Mouse (Mus musculus) brain, embryonic 14.5 days (tissue): ENCODE results near the gene Rbm46. TPM values are rescaled to one million over a fixed set of nuclear protein-coding genes. Genes with fewer than 3 reads are reported as not detected.

Experiments used
- DNase-seq: peaks from one replicate; pipeline ENCODE4 v3.0.0-alpha.2; 2011; ENCODE audit warnings: low read depth
- CTCF ChIP-seq: fragments of 200-500 bp; IDR thresholded peaks from 2 replicates; pipeline ENCODE4 v1.5.1; 2012; ENCODE audit warnings: inconsistent platforms, mild to moderate bottlenecking, moderate library complexity, borderline replicate concordance; ENCODE audit not compliant: insufficient read depth, insufficient read length; ENCODE audit errors: extremely low read depth
- POLR2A ChIP-seq: fragments of 200-500 bp; IDR thresholded peaks from 2 replicates; pipeline ENCODE4 v1.6.1; 2012; ENCODE audit warnings: mild to moderate bottlenecking, inconsistent platforms, borderline replicate concordance; ENCODE audit not compliant: poor library complexity, insufficient read depth, insufficient read length, severe bottlenecking; ENCODE audit errors: extremely low read depth
- polyA plus RNA-seq: library from polyadenylated mRNA; depleted of rRNA; stranded (reverse); fragments of >200 nt; gene quantifications from 2 replicates; pipeline ENCODE4 v1.2.3, GENCODE M21; 2012; rRNA removed

The Rbm46 gene
- polyA plus RNA-seq, 1 experiment: 0.63 TPM

GRCm38 (mm10) chr3:82810334-82811120, 65.8 kb downstream of the Rbm46 start:
- no peak for DNase-seq
- TF ChIP-seq CTCF (no peak), POLR2A (no peak)

GRCm38 (mm10) chr3:82809769-82810168, 66.5 kb downstream of the Rbm46 start:
- no peak for DNase-seq
- no peak for TF ChIP-seq CTCF
- TF ChIP-seq POLR2A: no peak

GRCm38 (mm10) chr3:82808323-82808911, 67.9 kb downstream of the Rbm46 start:
- DNase-seq: no peak
- no peak for TF ChIP-seq CTCF

- TF ChIP-seq POLR2A: no peak
- no peak for TF ChIP-seq CTCF
- no peak for DNase-seq
These were observed 71.0 kb downstream of the Rbm46 start for GRCm38 (mm10) chr3:82805291-82805690.

DNA sequence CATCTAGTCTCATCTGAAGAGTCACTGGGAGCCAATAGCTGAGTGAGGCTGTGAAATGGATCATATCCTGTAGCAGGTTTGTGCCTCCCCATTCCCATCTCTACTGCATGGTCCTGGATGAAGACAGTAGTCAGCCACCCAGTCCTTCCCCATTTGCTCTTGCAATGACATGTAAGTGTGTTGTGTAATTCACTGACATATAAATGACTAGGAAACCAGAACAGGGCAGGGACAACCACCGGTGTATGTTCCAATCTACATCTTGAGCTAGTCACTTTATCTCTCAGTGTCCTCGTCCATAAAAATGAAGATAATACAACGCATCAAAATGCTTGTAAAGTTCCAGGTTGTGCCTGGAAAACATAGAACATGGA, 75.8 kb downstream of the Rbm46 start:
- TF ChIP-seq CTCF (no peak), POLR2A (no peak)
- no peak for DNase-seq

DNA sequence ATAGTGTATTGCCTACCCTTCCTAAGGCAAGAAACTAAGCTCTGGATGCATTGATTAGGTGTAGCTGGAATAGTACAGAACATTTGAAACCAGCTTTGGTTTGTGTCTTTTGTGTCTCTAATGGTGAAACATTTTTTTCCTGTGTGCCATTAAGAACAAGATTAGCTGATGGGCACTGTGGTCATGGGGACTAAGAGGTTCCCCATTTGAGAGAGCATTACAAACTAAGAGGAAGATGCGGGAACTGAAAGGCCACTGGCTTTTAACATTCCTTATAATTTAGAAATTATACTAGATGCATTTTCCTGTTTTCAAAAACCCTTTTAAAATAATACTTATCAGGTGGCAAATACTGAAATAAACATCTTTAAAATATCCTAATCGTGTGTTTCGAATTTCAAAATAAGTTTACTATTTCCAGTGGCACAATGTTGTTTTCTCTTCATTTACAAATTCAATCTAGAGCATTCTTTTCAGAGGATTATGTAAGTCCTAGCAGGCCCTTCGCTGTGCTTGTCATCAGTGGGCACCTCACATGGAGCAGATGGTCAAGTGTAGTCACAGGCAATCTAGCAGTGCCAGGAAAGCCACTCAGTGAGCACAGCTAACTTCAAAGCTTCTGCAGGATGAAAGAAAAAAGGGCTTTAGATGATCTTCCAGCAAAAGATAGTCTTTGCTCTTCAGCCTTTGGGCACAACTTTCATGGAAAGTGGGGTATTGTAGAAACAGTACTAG, 76.4 kb downstream of the Rbm46 start:
- no peak for TF ChIP-seq CTCF
- no peak for TF ChIP-seq POLR2A
- no peak for DNase-seq

DNA sequence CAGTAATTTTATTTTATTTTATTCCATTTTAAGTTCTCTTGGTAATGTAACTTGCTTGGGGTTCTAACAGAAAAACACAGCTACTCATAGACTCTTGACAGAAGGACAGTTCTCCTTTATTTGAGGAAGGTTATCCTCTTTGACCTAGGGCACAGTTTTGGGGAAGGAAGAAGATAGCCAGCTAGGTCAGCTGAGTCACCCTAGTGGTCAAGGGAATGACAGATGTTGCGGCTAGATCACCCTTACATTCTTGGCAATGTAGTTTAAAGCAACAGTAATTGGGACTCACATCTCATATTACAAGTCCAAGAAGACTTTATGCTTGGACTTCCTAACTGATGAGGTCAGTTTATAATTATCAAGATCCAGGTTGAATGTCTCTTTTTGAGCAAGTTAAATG, 82.6 kb downstream of the Rbm46 start:
- no peak for DNase-seq
- TF ChIP-seq POLR2A (no peak), CTCF (no peak)

DNA sequence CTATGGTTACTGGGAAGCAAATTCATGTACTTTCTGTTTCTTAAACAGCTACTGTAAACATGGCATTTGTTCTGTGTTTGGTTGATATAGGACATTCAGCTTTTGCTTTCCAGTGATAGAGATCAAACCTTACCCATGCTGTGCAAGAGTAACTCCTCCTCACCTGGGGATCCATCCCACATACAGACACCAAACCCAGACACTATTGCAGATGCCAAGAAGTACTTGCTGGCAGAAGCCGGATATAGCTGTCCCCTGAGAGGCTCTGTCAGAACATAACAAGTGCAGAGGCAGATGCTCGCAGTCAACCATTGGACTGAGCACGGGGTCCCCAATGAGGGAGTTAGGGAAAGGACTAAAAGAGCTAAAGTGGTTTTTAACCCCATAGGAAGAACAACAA, 84.6 kb downstream of the Rbm46 start:
- TF ChIP-seq CTCF: no peak
- TF ChIP-seq POLR2A: no peak
- no peak for DNase-seq

Other genes with a start within 250 kb of the Rbm46 start
- 0.05 and 0.14 TPM in 2 replicates for gene Lrat, start 27.5 kb upstream of the Rbm46 start, polyA plus RNA-seq
- 0.08 and 0.16 TPM in 2 replicates for gene Fgg, start 131.2 kb upstream of the Rbm46 start, polyA plus RNA-seq
- gene Fga, start 149.6 kb upstream of the Rbm46 start, polyA plus RNA-seq: 0.09 and 0.10 TPM in 2 replicates
- gene Fgb, start 173.4 kb upstream of the Rbm46 start, polyA plus RNA-seq: 0.06 and 0.08 TPM in 2 replicates
- 87.6 and 101 TPM in 2 replicates for gene Plrg1, start 179.0 kb upstream of the Rbm46 start, polyA plus RNA-seq